Mouse (Mus musculus): ENCODE results near the gene Rela.

Rela gene

GRCm38 (mm10) chr19:5636571-5637041 lies 677 bp upstream of the Rela start:
- peak; percentile 34 for DNase-seq

GRCm38 (mm10) chr19:5638416-5639005 lies 1.2 kb downstream of the Rela start:
- DNase-seq = no peak

- DNase-seq = no peak
Observed at GRCm38 (mm10) chr19:5640339-5640738, 3.1 kb downstream of the Rela start.

GRCm38 (mm10) chr19:5641021-5641420 lies 3.7 kb downstream of the Rela start:
- no peak for DNase-seq

GRCm38 (mm10) chr19:5641641-5642040 lies 4.4 kb downstream of the Rela start:
- no peak for DNase-seq

DNA sequence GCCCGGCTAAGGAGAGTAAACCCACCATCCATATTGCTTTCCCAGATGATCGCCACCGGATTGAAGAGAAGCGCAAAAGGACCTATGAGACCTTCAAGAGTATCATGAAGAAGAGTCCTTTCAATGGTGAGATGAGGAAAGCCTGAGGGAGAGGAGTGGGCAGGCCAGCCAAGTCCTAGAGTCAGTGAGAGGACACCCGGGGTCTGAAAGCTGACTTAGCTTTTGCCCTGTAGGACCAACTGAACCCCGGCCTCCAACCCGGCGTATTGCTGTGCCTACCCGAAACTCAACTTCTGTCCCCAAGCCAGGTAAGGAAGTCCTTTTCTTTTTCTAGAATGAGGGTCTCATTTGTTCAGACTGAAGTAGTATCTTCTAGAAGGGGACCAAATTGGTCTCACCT lies 8.0 kb downstream of the Rela start:
- DNase-seq = no peak

GRCm38 (mm10) chr19:5646731-5647330 lies 9.5 kb downstream of the Rela start:
- no peak for DNase-seq

DNA sequence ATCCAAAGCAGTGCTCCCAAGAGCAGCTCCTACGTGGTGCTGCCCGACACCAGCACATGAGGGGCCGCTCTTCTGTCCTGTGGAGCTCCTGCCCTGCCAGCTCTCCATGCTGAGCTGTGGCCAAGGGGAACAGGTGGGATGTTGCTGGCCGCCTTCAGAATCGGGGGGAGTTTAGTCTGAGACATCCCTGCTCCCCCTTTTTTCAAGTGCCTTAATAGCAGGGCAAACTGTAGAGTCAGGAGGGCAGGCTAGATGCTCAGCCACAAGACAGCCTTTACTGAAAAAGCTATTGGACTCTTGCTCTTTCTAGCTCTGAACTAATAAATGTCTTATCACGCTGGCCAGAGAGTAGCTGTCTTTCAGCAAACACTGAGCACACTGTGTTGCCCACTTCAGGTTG lies 10.5 kb downstream of the Rela start:
- no peak for DNase-seq

- peak; percentile 84 for DNase-seq
Observed at GRCm38 (mm10) chr19:5648401-5649297, 11.4 kb downstream of the Rela start.

DNA sequence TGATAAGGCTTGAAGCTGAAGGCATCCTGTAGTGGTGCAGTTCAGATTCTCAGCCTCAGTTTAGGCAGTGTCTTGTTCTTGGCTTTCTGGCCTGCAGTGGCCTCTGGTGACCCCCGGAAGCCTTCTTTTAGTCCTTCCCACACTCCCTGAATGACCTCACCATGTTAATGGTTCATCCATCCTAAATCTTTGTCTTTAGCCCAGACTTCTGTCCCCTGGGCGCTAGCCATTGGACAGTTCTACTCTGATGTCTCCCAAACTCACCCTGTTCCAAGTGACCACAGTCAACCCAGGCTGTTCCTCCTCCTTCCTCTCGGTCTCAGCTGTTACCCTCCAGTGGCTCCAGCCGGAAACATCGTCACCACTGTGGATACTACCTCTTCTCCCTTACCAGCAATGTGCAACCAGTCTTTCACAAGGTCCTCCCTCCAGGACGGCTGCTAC lies 12.0 kb downstream of the Rela start:
- no peak for DNase-seq

- no peak for DNase-seq
Observed at GRCm38 (mm10) chr19:5651502-5652274, 14.4 kb downstream of the Rela start.

- no peak for DNase-seq
Observed at GRCm38 (mm10) chr19:5652570-5652969, 15.3 kb downstream of the Rela start.

GRCm38 (mm10) chr19:5653969-5654719 lies 16.9 kb downstream of the Rela start:
- no peak for DNase-seq

- DNase-seq = no peak
Observed at GRCm38 (mm10) chr19:5654720-5655298, 17.5 kb downstream of the Rela start.

DNA sequence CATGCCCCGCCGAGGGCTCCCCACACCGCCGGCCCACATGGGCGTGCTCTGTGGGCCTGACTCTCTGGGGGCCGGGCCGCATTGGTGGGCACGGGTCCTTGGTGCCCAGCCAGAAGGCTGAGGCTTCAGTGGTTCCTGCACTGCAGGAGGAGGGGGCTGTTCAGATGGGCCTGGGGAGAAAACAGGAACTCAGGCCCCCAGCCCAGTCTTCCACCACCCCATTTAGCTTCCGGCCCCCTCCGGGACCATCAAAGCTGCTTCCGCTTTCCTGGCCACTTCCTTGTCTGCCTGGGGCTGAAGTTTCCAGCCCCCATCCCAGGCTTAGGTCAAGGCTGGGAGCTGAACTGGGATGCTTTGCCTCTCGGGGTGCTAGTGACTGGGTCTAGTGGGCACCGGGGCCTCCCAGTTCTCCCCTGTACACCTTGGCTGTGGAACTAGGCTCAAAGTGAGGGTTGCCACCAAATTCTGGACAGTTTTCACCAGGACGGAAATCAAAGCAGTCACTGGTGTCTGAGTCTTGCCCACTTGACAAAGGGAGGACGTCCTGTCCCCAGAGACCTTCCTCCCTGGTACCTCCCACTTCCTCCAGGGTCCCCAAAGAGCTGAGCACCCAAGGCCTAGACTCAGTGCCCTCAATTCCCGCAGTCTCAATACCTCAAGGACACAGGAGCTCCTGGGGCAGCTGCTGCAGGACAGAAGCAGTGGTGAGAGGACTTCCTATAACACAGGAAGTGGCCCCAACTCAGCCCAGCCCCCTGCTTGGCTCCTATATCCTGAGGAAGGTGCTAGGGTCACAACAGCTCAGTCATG lies 23.9 kb downstream of the Rela start:
- peak; percentile 32 for DNase-seq

GRCm38 (mm10) chr19:5662310-5662709 lies 25.0 kb downstream of the Rela start:
- no peak for DNase-seq

DNA sequence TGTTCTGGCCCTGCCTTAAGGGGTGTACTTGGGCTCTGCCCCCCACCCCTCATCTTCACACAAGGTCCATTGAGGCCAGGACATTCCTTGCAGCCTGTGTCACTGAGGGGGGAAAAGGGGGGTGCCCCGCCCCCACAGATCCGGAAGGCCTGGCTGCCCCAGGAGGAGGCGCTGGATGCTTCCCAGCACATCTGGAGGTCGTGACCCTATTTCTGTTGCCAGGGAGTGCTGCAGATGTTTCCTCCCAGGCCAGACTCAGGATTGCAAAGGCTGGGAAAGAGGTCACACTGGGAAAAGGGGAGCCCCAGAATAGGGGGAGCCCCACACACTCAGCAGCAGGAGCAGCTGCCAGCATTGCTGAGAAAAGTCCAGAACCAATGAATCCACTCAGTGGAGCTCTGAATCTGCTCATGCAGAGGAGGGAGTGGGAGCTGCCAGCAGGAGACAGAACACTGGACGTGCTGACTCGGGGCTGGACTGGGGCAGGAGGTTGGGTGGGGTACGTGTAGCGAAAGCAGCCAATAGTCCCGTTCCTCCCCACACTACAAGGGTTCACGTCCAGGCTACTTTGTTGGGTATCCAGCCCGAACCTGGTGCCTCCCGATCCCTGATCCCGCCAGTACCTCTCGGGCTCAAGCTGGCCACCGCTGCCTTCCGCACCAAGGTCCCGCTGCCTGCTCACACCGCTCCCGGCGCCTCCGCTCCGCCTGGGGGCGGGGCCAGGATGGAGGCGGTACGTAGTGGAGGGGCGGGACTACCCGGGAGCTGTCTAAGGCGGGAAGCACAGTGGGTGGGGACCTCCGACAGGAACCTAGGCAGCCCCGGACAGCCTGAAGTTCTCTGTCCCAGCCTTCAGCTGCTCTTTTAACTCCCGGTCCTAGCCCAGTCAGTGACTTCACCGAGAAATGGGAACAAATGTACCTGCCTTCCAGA lies 26.0 kb downstream of the Rela start, which contains the start of gene Sipa1:
Gene Sipa1 (minus strand): TSS at position 727 of the 933 bp plus-strand sequence.
- peak; percentile 78 for DNase-seq

DNA sequence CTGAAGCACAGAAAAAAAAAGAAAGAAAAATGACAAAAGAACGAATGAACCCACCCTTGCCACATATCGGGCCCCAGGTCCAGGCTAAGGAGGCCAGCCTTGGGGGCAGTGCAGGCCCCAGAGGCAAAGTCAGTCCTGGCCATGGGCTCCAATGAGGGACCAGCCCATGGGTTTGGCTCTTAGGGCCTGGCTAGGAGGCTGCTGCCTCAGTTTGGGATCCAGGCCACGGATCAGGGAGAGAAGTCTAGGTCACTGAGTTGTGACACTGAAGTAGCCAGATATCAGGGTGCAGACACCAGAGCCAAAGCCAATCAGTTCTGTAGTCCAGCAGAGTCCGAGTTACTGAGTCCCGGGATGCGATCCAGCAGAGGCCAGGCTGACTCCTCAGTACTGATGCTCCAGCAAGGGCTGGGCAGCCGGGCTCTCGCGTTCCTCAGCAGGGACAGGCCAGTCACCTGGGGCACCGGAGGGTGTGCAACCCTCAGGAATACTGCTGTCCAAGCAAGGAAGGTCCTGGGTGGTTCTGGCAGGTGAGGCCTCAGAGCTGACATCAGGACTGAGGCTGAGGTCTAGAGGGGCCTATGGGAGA lies 27.5 kb downstream of the Rela start:
- no peak for DNase-seq

DNA sequence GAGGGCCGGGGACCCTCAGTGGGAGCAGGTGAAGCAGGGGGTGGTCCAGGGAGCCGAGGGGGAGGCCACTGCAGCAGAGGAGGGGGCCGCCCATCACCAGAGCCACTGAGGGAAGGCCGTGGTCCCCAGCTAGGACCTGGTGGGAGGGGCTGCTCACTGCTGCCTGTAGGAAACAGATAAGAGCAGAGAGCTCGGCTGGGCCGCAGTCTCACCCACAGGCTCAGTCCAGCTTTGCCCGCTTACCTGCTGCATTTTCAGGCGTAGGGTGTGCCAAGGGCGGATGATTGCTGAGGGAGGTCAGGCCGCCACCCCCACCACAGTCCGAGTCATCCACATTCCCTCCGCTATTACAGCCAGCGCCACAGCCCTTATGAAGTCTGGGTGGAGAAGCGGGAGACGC lies 28.2 kb downstream of the Rela start:
- no peak for DNase-seq
